Mouse (Mus musculus): Measurements from ENCODE around the gene Zfp59. TPM values are rescaled to one million over a fixed set of nuclear protein-coding genes. Genes with fewer than 3 reads are reported as not detected.
A peak's percentile ranks its signal among the peaks of the same experiment; 100 is the strongest.
"Not testable (repeated sequence)": the region's sequence is repeated elsewhere in the genome, so short reads cannot be mapped to it uniquely, and the experiment has no call there.

Gene Zfp59
- total RNA-seq, 2 experiments from 2014 or later, result 2.6 to 3.1 TPM

DNA sequence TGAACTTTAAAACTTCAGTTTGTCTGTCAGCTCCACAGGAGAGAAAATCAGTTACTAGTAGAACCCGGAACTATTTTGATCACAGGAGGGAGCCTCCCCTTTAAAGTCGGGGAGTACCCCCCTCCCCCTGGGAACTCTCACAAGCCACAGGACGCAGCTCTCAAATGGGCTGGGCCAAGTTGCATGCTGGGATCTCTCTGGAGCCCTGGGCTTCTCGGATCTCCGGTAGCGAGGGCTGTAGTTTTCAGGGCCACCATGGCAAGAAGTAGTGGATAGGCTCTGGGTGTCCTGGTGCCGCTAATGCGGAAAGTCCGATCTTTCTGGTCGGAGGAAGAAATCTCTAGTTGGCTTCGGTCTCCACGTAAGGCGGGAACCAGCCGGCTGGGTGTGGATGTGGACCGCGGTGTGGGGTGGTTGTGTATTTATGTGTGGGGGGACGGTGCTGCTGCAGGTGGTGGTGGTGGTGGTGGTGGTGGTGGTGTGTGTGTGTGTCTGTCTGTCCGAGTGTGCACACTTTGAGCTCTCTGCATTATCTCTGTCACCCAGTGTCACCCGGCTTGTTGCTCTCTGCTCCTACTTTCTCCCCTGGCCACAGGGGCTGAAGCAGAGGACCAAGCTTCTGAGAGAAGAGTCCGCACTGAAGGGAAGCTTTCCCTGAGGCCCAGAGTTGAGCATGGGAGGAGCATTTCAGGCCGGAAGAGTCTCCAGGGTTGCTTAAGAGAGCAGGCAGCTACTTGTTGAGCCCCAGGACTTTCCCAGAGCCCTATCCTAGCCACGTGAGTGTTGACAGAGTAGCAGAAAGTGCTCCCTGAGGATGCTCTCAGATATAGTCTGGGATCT lies 22.2 kb downstream of the Zfp59 start:
- intact Hi-C loops (cut with DNase I), result loop anchor here (2.0 kb wide), 1 partner anchor 22 kb away; the partner anchor contains the start of gene Zfp59

DNA sequence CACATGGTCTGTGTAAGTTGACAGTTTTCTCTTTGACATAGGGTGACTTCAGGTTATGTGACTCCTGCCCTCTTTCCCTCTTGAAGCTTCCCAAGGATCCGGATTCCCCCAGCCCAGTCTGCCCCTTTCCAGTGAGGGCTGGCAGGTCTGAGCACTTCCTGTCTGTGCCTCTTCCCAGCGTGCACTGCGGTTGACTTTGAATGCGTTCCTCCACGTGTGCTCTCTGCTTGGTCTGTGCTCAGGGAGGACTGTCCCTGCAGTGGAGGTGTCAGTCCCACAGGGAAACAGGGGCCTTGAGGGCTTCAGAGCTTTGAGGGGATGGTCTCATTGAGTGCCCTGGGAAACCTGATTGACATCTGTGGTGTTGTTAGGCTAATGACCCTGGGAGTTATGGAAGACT lies 24.2 kb downstream of the Zfp59 start:
- intact Hi-C loops (cut with DNase I); DNase-seq (ENCODE audit: low spot score): not testable (repeated sequence)

More for the DNA sequence above, 22.2 kb downstream of the Zfp59 start:
- peak; percentile 71 for DNase-seq (ENCODE audit: low spot score)

DNA sequence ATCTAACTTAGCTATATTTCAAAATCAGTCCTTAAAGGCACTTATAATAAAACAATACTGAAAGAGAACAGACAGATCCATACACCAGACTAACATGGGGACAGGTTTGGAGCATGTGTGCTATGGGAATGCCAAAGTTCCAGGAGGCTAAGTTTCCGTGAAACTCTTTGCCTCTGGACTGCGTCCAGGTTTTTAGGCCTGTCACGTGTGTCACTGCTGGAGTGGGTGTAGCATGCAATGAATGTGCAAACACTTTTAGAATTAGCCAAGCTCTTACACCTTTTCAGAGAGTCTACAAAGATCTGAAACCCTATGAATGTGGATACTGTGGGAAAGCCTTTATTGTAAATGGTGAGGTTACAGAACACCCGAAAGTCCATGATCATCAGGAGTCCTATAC lies 43.3 kb downstream of the Zfp59 start:
- DNase-seq (ENCODE audit: low spot score), result no peak
- intact Hi-C loops (cut with DNase I), result no loop called here

DNA sequence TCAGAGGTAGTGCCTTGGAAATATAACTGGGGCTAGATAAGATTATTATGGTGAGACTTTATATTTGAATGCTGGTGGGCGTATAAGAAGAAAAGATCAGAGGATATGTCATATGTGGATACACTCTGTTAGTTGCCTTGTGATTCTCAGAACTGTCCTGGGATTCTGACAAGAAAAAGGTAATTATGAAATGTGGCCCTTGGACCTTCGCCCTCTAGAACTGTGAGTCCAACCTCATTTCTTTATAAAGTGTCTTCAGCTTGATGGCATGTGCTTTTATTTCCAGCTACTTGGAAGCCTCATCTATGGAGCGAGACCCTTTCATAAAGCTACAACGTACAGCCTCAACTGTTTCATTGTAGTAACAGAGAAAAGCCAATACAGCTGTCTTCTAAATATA lies 62.2 kb downstream of the Zfp59 start:
- DNase-seq (ENCODE audit: low spot score), result no peak
- intact Hi-C loops (cut with DNase I), result no loop called here

DNA sequence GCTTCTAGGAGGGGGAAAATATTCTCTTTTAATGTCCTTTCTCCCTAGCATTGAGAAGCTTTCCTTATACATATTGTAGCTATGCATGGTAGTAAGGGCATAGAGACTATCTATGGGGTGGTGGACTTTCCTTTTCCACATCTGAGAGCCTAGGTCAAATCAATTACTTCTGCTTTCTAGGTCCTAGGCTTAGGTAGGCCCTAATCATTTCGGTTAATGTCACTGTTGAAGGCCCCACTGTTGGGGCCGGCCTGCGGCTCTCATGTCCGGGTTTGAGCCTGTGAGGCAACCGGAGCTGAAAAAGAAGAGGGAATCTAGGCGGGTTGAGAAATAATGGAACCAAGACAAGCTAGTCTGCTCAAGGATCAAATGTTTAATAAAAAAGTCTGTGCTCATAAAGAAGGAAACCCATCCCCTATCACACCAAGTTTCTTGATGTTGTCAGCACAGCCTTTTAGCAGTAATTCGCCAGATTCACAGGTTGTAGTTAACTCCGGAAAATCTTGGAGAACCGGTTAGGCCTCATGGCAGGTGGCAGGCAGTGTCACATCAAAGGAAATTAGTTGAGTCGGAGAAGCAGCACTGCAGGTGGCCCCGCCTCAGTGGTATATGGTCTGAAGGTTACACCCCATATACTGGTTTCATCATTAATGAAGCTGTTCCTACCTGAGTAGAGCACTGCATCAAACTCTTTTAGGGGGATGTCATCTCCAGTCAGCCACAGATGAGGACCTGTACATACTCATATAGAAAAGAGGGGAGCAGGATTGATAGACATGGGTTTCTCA lies 66.8 kb downstream of the Zfp59 start:
- intact Hi-C loops (cut with DNase I), result no loop called here

More for the DNA sequence above, 66.8 kb downstream of the Zfp59 start:
- no peak for DNase-seq (ENCODE audit: low spot score)

Other genes starting within 250 kb of the Zfp59 start
- 100 to 1,000 TPM; 166 to 177 TPM for gene Akt2, start 247.1 kb upstream of the Zfp59 start, total RNA-seq (2021)
- not detected for gene Ttc9b, start 184.7 kb upstream of the Zfp59 start, total RNA-seq (2021)
- 10 to 100 TPM; 21.9 to 22.2 TPM for gene Map3k10, start 164.0 kb upstream of the Zfp59 start, total RNA-seq (2021)
- under 1 TPM; 0.39 to 0.88 TPM for gene Zfp607b, start 149.3 kb upstream of the Zfp59 start, total RNA-seq (2021)
- 1 to 10 TPM; 8.2 to 8.9 TPM for gene Zfp60, start 107.2 kb upstream of the Zfp59 start, total RNA-seq (2021)
- 1 to 10 TPM; 5.5 to 6.2 TPM for gene Zfp626, start 31.4 kb upstream of the Zfp59 start, total RNA-seq (2021)
- 1 to 10 TPM; 3.3 to 3.5 TPM for gene Zfp607a, start 18.9 kb downstream of the Zfp59 start, total RNA-seq (2021)
- gene Zfp974, start 90.9 kb downstream of the Zfp59 start, total RNA-seq (2021), result 1 to 10 TPM; 6.2 to 6.6 TPM
- 1 to 10 TPM; 7.3 to 8.7 TPM for gene Zfp780b, start 140.6 kb downstream of the Zfp59 start, total RNA-seq (2021)
- under 1 TPM; 0.75 to 0.94 TPM for gene Zfp850, start 175.5 kb downstream of the Zfp59 start, total RNA-seq (2021)
- gene Psmc4, start 211.5 kb downstream of the Zfp59 start, total RNA-seq (2021), result 10 to 100 TPM; 86.9 to 94.6 TPM
- not detected for gene Fcgbp, start 232.6 kb downstream of the Zfp59 start, total RNA-seq (2021)

Data from heart, postnatal 25 days (tissue).